Mouse (Mus musculus): ENCODE measurements around the gene Vmn1r12. TPM values are rescaled to one million over a fixed set of nuclear protein-coding genes. Genes with fewer than 3 reads are reported as not detected.
"Not testable (repeated sequence)": the region's sequence is repeated elsewhere in the genome, so short reads cannot be mapped to it uniquely, and the experiment has no call there.

The Vmn1r12 gene
- not detected in 2 replicates for polyA plus RNA-seq (2016; fragmentation: Nextera tagmentation; extraction: Ambion mirVana)

DNA sequence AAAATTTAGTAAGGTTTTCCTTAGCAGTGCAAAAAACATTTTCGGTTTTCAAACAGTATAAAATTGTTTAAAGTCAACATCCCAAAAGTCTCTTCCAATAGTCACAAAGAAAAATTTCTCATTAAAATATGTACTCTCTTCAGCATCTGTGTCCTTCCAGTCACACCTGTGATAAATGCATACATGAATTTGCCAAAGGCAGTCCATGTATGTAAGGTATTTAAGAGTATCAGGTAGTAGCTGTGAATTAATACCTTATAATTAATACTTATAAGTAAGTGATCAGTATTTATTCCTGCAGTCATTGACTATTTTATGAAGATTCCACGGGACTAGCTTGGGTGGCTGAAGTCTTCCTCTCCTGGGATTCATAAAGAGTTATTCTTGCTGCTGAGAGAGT, at the start of gene Vmn1r12:
Vmn1r12 (plus strand) TSS at position 301 of the 400 bp plus-strand sequence.
- Histone ChIP-seq H3K4me2 (replicated peaks) (no peak within 1 kb of the TSS), H3K9me3 (replicated peaks) (no peaks in the 10 kb centered on the region), H3K27me3 (no peaks in the 10 kb centered on the region), H3K27ac (no peak within 1 kb of the TSS), H3K4me1 (no peaks in the 10 kb centered on the region), H3K4me3 (no peak within 1 kb of the TSS), H3K9ac (no peak within 1 kb of the TSS), H3K36me3 (no peaks in the 10 kb centered on the region)
- no peak for ATAC-seq (ENCODE audit: low FRiP score)
- WGBS, result 81% methylated on average over 2 of the region's 2 CpGs

DNA sequence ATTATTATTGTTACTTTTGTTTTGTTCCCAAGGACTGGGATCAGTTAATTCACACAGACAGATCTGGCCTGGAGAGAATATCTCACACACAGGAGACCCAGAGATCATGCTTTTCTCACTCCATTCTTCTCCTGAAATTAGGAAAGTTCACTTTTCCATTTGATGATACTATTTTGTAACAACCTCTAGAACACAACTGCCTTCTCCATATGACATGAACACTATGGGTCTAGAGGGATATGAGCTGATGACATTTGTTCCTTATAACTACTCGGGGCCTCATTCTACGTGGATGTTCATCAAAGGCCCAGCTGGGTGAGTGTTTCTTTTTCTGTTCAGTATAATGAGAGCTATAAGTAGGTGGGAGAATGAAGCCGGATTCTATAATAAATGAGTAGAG, 47.6 kb upstream of the Vmn1r12 start, which contains the start of gene Vmn1r10:
Vmn1r10 (plus strand) TSS at position 301 of the 400 bp plus-strand sequence.
- H3K4me1 ChIP-seq, result no peaks in the 10 kb centered on the region
- H3K4me2 ChIP-seq (replicated peaks), result no peak within 1 kb of the TSS
- WGBS, result 85% methylated on average over 3 of the region's 3 CpGs
- ATAC-seq (ENCODE audit: low FRiP score), result no peak
- H3K27ac ChIP-seq, result no peak within 1 kb of the TSS
- H3K27me3 ChIP-seq, result no peaks in the 10 kb centered on the region
- H3K36me3 ChIP-seq, result no peaks in the 10 kb centered on the region
- no peaks in the 10 kb centered on the region for H3K9me3 ChIP-seq (replicated peaks)
- H3K9ac ChIP-seq, result no peak within 1 kb of the TSS
- H3K4me3 ChIP-seq, result no peak within 1 kb of the TSS

DNA sequence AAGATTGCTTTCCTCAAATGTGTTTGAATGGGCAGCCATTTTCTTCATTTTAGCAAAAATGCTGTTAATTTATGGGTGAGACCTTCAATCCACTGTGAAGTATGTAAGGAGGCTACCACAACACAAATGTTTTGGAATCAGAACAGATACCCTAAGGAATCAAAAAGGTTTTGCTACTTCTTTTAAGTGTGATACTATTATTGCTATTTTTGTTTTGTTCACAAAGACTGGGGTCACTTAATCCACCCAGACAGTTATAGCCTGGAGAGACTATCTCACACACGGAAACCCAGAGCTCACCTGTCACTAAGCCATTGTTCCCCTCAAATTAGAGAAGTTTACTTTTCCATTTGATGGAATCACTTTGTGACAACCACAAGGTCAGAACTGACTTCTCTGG, 23.6 kb upstream of the Vmn1r12 start, which contains the start of gene Vmn1r11:
Vmn1r11 (plus strand) TSS at position 301 of the 400 bp plus-strand sequence.
- Histone ChIP-seq H3K4me3 (no peak within 1 kb of the TSS), H3K4me2 (replicated peaks) (no peak within 1 kb of the TSS)

DNA sequence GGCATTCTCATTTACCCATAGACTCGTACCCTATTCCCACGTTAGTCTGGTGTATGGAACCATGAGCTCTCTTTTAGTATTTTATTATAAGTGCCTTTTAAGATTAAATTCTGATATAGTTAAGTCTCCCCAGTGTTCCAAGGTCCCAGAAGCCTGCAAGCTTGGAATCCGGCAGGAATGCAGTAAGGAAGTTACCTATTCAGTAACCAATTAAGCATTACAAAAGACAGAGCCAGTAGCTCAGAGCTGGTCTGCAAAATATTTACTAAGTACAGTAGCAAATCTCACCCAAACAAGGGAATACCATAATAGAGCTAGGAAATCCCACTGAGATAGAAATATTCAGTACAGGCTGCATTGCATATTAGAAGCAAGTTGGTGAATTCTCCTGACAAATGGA, 33.3 kb downstream of the Vmn1r12 start:
- not testable (repeated sequence) for H3K27ac ChIP-seq; H3K9ac ChIP-seq; H3K4me3 ChIP-seq; ATAC-seq (ENCODE audit: low FRiP score); H3K27me3 ChIP-seq; H3K4me1 ChIP-seq; H3K9me3 ChIP-seq (replicated peaks); H3K4me2 ChIP-seq (replicated peaks); H3K36me3 ChIP-seq
- 59% methylated on average over 3 of the region's 3 CpGs for WGBS

More for the DNA sequence above, 23.6 kb upstream of the Vmn1r12 start, which contains the start of gene Vmn1r11:
- Histone ChIP-seq H3K27ac (no peak within 1 kb of the TSS), H3K27me3 (no peaks in the 10 kb centered on the region), H3K36me3 (no peaks in the 10 kb centered on the region), H3K4me1 (no peaks in the 10 kb centered on the region), H3K9me3 (replicated peaks) (no peaks in the 10 kb centered on the region), H3K9ac (no peak within 1 kb of the TSS)
- ATAC-seq (ENCODE audit: low FRiP score), result no peak
- 79% methylated on average over 1 of the region's 1 CpGs for WGBS

DNA sequence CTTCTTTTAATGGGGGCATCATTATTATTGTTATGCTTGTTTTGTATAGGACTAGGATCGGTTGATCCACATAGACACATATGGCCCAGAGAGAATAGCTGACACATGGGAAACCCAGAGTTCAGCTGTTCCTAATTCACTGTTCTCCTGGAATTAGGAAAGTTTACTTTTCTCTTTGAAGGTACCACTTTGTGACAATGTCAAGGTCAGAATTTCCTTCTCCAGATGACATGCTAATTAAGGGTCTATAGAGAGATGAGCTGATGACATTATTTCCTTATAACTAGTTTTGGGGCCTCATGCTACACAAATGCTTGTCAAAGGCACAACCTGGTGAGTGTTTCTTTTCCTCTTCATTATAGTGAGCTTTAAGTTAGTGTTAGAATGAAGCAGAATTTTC, 46.3 kb downstream of the Vmn1r12 start, which contains the start of gene Vmn1r13:
Vmn1r13 (plus strand) TSS at position 301 of the 400 bp plus-strand sequence.
- WGBS, result 91% methylated on average over 1 of the region's 1 CpGs
- ATAC-seq (ENCODE audit: low FRiP score); H3K27me3 ChIP-seq; H3K4me1 ChIP-seq; H3K4me3 ChIP-seq; H3K27ac ChIP-seq; H3K9ac ChIP-seq; H3K4me2 ChIP-seq (replicated peaks); H3K36me3 ChIP-seq; H3K9me3 ChIP-seq (replicated peaks): not testable (repeated sequence)

Other genes with a start within 250 kb of the Vmn1r12 start
- 102 and 106 TPM in 2 replicates for gene Nt5c3, start 233.0 kb upstream of the Vmn1r12 start, polyA plus RNA-seq (2016; fragmentation: Nextera tagmentation; extraction: Ambion mirVana)
- gene Vmn1r4, start 232.9 kb upstream of the Vmn1r12 start, polyA plus RNA-seq (2016; fragmentation: Nextera tagmentation; extraction: Ambion mirVana), result 0.27 and 0.36 TPM in 2 replicates
- not detected in 2 replicates for gene Vmn1r5, start 186.6 kb upstream of the Vmn1r12 start, polyA plus RNA-seq (2016; fragmentation: Nextera tagmentation; extraction: Ambion mirVana)
- gene Vmn1r6, start 159.7 kb upstream of the Vmn1r12 start, polyA plus RNA-seq (2016; fragmentation: Nextera tagmentation; extraction: Ambion mirVana), result not detected in 2 replicates
- not detected in 2 replicates for gene Vmn1r7, start 131.6 kb upstream of the Vmn1r12 start, polyA plus RNA-seq (2016; fragmentation: Nextera tagmentation; extraction: Ambion mirVana)
- not detected in 2 replicates for gene Vmn1r8, start 124.6 kb upstream of the Vmn1r12 start, polyA plus RNA-seq (2016; fragmentation: Nextera tagmentation; extraction: Ambion mirVana)
- not detected in 2 replicates for gene Vmn1r9, start 90.1 kb upstream of the Vmn1r12 start, polyA plus RNA-seq (2016; fragmentation: Nextera tagmentation; extraction: Ambion mirVana)
- gene Vmn1r10, start 47.5 kb upstream of the Vmn1r12 start, polyA plus RNA-seq (2016; fragmentation: Nextera tagmentation; extraction: Ambion mirVana), result not detected in 2 replicates
- gene Vmn1r11, start 23.5 kb upstream of the Vmn1r12 start, polyA plus RNA-seq (2016; fragmentation: Nextera tagmentation; extraction: Ambion mirVana), result not detected in 2 replicates
- not detected in 2 replicates for gene Vmn1r13, start 46.4 kb downstream of the Vmn1r12 start, polyA plus RNA-seq (2016; fragmentation: Nextera tagmentation; extraction: Ambion mirVana)
- gene Vmn1r14, start 74.8 kb downstream of the Vmn1r12 start, polyA plus RNA-seq (2016; fragmentation: Nextera tagmentation; extraction: Ambion mirVana), result not detected in 2 replicates
- not detected in 2 replicates for gene Vmn1r15, start 101.0 kb downstream of the Vmn1r12 start, polyA plus RNA-seq (2016; fragmentation: Nextera tagmentation; extraction: Ambion mirVana)
- not detected in 2 replicates for gene Vmn1r16, start 172.6 kb downstream of the Vmn1r12 start, polyA plus RNA-seq (2016; fragmentation: Nextera tagmentation; extraction: Ambion mirVana)
- not detected in 2 replicates for gene Vmn1r17, start 206.8 kb downstream of the Vmn1r12 start, polyA plus RNA-seq (2016; fragmentation: Nextera tagmentation; extraction: Ambion mirVana)
- not detected in 2 replicates for gene Vmn1r18, start 238.9 kb downstream of the Vmn1r12 start, polyA plus RNA-seq (2016; fragmentation: Nextera tagmentation; extraction: Ambion mirVana)
- not detected in 2 replicates for gene Vmn1r19, start 246.9 kb downstream of the Vmn1r12 start, polyA plus RNA-seq (2016; fragmentation: Nextera tagmentation; extraction: Ambion mirVana)